Mouse (Mus musculus): ENCODE results near the gene Tnnt2. TPM values are rescaled to one million over a fixed set of nuclear protein-coding genes. Genes with fewer than 3 reads are reported as not detected.

The Tnnt2 gene
- polyA plus RNA-seq, 2 experiments, result 0.19 to 0.68 TPM

DNA sequence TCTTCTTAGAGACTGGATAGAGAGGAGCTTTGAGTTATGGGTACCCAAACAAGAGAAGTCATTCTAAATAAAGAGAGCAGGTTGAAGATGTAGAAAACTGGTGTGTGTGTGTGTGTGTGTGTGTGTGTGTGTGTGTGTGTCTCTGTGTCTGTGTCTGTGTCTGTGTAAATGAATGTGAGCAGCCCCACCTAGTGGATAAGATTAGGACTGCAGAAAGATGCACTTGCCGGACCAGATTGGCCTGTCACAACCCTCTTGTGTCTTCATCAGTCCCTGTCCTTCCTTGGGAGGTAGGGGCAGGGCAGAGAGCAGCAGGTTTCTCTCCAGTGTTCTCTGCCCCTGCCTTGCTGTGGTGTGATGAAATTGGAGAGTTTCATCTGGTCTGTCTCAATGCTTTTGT is 7.2 kb upstream of the Tnnt2 start:
- Histone ChIP-seq H3K4me2 (ENCODE audit: low read depth) (no peak overlapping the region), H3K9ac (replicated peaks) (no peak overlapping the region), H3K27me3 (ENCODE audit: control insufficient read depth, insufficient read depth, low read length) (no peaks in the 10 kb centered on the region; the same call in 1 of the 2 replicates), H3K4me3 (ENCODE audit: insufficient read depth in 1 of 2, low read depth in 2 of 2, low read length in 2 of 2) (no peak overlapping the region), H3K4me1 (replicated peaks; ENCODE audit: control insufficient read depth in 2 of 2, insufficient read depth in 2 of 2, low read length in 1 of 2) (no peaks in the 10 kb centered on the region), H3K27ac (no peak overlapping the region), H3K9me3 (ENCODE audit: control insufficient read depth, low read length) (no peaks in the 10 kb centered on the region), H3K36me3 (replicated peaks; ENCODE audit: control insufficient read depth, insufficient read depth, low read depth) (no peaks in the 10 kb centered on the region)
- no peak for ATAC-seq (ENCODE audit: insufficient read depth)
- WGBS (ENCODE audit: insufficient replicate concordance), result 8% methylated on average over 1 of the region's 1 CpGs
- peak in 2 of 3 experiments; percentile 7 to 9 for DNase-seq (ENCODE audit: low read depth in 3 of 3, low spot score in 3 of 3)
- TF ChIP-seq CTCF (IDR thresholded peaks at IDR 0.05; ENCODE audit: low read depth), result peak; percentile 81
- TF ChIP-seq EP300 (IDR thresholded peaks at IDR 0.05; ENCODE audit: low read depth), result no peak

DNA sequence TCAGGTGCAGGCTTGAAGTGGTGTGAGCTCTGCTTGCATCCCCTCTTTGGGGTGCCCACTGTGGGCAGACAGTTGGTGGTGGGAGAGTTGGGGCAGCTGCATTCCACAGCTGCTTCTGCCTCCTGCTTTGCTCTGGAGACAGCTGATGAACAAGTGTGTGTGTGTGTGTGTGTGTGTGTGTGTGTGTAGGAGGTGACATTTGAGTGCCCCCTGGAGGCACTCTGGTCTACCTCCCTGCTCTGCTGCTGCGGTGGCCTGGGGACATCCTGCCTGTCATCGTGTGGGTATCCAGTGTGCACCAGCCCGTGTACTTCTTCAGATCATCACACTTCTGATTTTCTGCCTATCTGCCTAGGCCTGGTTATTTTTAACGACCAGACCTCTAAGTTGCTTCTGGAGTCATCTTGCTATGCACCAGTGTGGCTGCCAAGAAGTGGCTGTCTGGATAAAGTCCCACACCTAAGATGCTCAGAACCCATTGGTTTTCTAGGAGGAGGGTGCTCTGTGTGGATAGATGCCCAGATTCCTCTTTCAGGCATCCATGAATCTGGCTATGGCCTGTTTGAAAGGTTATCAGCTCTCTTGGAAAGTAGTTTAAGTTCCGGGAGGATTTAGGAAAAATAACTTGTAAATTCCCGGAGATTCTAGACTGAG is 1.8 kb upstream of the Tnnt2 start:
- no peaks in the 10 kb centered on the region for H3K9me3 ChIP-seq (ENCODE audit: control insufficient read depth, low read length)
- no peak overlapping the region for H3K9ac ChIP-seq (replicated peaks)
- TF ChIP-seq CTCF (IDR thresholded peaks at IDR 0.05; ENCODE audit: low read depth) (no peak), EP300 (IDR thresholded peaks at IDR 0.05; ENCODE audit: low read depth) (no peak)
- no peak overlapping the region for H3K27ac ChIP-seq
- H3K36me3 ChIP-seq (replicated peaks; ENCODE audit: control insufficient read depth, insufficient read depth, low read depth), result no peaks in the 10 kb centered on the region
- ATAC-seq (ENCODE audit: insufficient read depth), result no peak
- H3K4me3 ChIP-seq (ENCODE audit: insufficient read depth in 1 of 2, low read depth in 2 of 2, low read length in 2 of 2), result no peak overlapping the region
- H3K4me1 ChIP-seq (replicated peaks; ENCODE audit: control insufficient read depth in 2 of 2, insufficient read depth in 2 of 2, low read length in 1 of 2), result 0 out of 4 replicates have a peak, but pooled peaks cover 0 to 2% of the 10 kb centered on the region in 2 experiments
- no peaks in the 10 kb centered on the region; the same call in 1 of the 2 replicates for H3K27me3 ChIP-seq (ENCODE audit: control insufficient read depth, insufficient read depth, low read length)
- no peak for DNase-seq (ENCODE audit: low read depth in 3 of 3, low spot score in 3 of 3)
- WGBS (ENCODE audit: insufficient replicate concordance), result 44% methylated on average over 6 of the region's 6 CpGs
- H3K4me2 ChIP-seq (ENCODE audit: low read depth), result no peak overlapping the region

DNA sequence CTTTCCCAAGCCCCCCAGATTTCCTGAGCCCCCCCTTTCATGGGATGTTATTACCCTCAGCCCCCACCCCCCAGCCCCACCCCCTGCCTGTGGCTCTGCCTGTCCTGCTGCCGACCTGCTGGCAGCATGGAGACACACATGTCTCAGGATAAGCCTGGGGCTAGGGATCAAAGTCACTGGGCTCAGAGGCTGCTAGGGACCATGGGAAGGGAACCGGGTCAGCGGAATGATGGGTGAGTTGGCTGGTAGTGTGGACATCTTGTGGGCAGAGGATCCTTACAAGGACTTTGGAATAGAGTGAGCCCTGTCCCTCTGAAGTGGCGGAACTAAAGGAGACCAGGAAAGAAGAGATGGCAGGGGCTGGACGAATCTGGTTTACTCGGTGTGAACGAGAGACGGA is 1.2 kb upstream of the Tnnt2 start:
- 61% methylated on average over 8 of the region's 8 CpGs for whole genome bisulfite sequencing (ENCODE audit: insufficient replicate concordance)
- H3K4me1 ChIP-seq (replicated peaks; ENCODE audit: control insufficient read depth in 2 of 2, insufficient read depth in 2 of 2, low read length in 1 of 2), result 0 out of 4 replicates have a peak, but pooled peaks cover 0 to 2% of the 10 kb centered on the region in 2 experiments
- no peak overlapping the region for H3K4me3 ChIP-seq (ENCODE audit: insufficient read depth in 1 of 2, low read depth in 2 of 2, low read length in 2 of 2)
- no peak overlapping the region for H3K4me2 ChIP-seq (ENCODE audit: low read depth)
- ATAC-seq (ENCODE audit: insufficient read depth) (no peak), DNase-seq (ENCODE audit: low read depth in 3 of 3, low spot score in 3 of 3) (no peak)
- TF ChIP-seq CTCF (IDR thresholded peaks at IDR 0.05; ENCODE audit: low read depth) (no peak), EP300 (IDR thresholded peaks at IDR 0.05; ENCODE audit: low read depth) (no peak)
- H3K9ac ChIP-seq (replicated peaks), result no peak overlapping the region
- H3K9me3 ChIP-seq (ENCODE audit: control insufficient read depth, low read length), result no peaks in the 10 kb centered on the region
- no peaks in the 10 kb centered on the region for H3K36me3 ChIP-seq (replicated peaks; ENCODE audit: control insufficient read depth, insufficient read depth, low read depth)
- no peaks in the 10 kb centered on the region; the same call in 1 of the 2 replicates for H3K27me3 ChIP-seq (ENCODE audit: control insufficient read depth, insufficient read depth, low read length)
- H3K27ac ChIP-seq, result no peak overlapping the region

DNA sequence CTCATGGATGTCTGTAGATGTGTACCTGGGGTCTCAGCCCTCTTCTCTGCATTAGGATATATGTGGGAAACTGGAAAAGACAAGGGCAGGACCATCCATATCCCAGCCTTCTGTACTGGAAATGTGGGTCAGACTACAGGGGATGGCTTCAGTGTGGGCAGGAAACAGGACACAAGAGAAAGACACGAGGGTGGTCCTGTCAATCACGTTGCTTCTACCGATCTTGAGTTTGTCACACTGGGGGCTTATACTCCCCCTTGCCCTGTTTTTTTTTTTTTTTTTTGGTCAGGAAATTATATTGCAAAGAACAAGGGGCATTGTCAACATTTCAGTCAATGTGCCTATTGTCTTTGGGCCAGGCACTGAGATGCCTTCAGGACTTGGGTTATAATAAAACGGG is 2.5 kb downstream of the Tnnt2 start:
- 0 out of 4 replicates have a peak, but pooled peaks cover 0 to 2% of the 10 kb centered on the region in 2 experiments for H3K4me1 ChIP-seq (replicated peaks; ENCODE audit: control insufficient read depth in 2 of 2, insufficient read depth in 2 of 2, low read length in 1 of 2)
- DNase-seq (ENCODE audit: low read depth in 3 of 3, low spot score in 3 of 3) (no peak), ATAC-seq (ENCODE audit: insufficient read depth) (no peak)
- no peak overlapping the region for H3K4me3 ChIP-seq (ENCODE audit: insufficient read depth in 1 of 2, low read depth in 2 of 2, low read length in 2 of 2)
- H3K4me2 ChIP-seq (ENCODE audit: low read depth), result no peak overlapping the region
- WGBS (ENCODE audit: insufficient replicate concordance), result 47% methylated on average over 4 of the region's 4 CpGs
- no peak overlapping the region for H3K27ac ChIP-seq
- TF ChIP-seq CTCF (IDR thresholded peaks at IDR 0.05; ENCODE audit: low read depth) (no peak), EP300 (IDR thresholded peaks at IDR 0.05; ENCODE audit: low read depth) (no peak)
- no peaks in the 10 kb centered on the region for H3K36me3 ChIP-seq (replicated peaks; ENCODE audit: control insufficient read depth, insufficient read depth, low read depth)
- H3K27me3 ChIP-seq (ENCODE audit: control insufficient read depth, insufficient read depth, low read length), result no peaks in the 10 kb centered on the region
- H3K9ac ChIP-seq (replicated peaks), result no peak overlapping the region
- H3K9me3 ChIP-seq (ENCODE audit: control insufficient read depth, low read length), result no peaks in the 10 kb centered on the region

DNA sequence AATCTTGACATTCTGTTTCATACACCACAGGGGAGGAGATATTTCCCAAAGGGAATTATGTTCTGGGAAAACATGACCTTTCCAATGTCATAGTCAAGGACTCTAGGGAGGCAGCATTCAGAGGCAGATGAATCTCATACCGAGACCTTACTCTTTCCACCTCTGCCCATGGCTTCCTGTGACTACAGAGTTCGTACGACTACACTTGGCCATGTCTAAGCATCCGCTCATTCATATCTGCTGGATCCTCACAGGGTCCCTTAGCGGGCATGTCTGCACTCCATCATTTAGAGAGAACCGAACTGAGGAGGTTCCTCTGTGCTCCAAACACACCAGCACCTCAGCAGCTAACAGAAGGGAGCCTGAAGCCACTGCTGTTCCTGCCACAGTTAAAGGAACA is 2.9 kb downstream of the Tnnt2 start:
- WGBS (ENCODE audit: insufficient replicate concordance), result 69% methylated on average over 6 of the region's 6 CpGs
- no peak for TF ChIP-seq CTCF (IDR thresholded peaks at IDR 0.05; ENCODE audit: low read depth)
- TF ChIP-seq EP300 (IDR thresholded peaks at IDR 0.05; ENCODE audit: low read depth), result no peak
- H3K4me3 ChIP-seq (ENCODE audit: insufficient read depth in 1 of 2, low read depth in 2 of 2, low read length in 2 of 2), result no peak overlapping the region
- H3K9me3 ChIP-seq (ENCODE audit: control insufficient read depth, low read length), result no peaks in the 10 kb centered on the region
- H3K27ac ChIP-seq, result no peak overlapping the region
- no peak overlapping the region for H3K4me2 ChIP-seq (ENCODE audit: low read depth)
- H3K36me3 ChIP-seq (replicated peaks; ENCODE audit: control insufficient read depth, insufficient read depth, low read depth), result no peaks in the 10 kb centered on the region
- DNase-seq (ENCODE audit: low read depth in 3 of 3, low spot score in 3 of 3) (no peak), ATAC-seq (ENCODE audit: insufficient read depth) (no peak)
- H3K4me1 ChIP-seq (replicated peaks; ENCODE audit: control insufficient read depth in 2 of 2, insufficient read depth in 2 of 2, low read length in 1 of 2), result 0 out of 4 replicates have a peak, but pooled peaks cover 0 to 2% of the 10 kb centered on the region in 2 experiments
- no peaks in the 10 kb centered on the region for H3K27me3 ChIP-seq (ENCODE audit: control insufficient read depth, insufficient read depth, low read length)
- no peak overlapping the region for H3K9ac ChIP-seq (replicated peaks)
